Mouse (Mus musculus) layer of hippocampus, adult 2 months (tissue): ENCODE data around the gene Zfr2. TPM values are rescaled to one million over a fixed set of nuclear protein-coding genes. Genes with fewer than 3 reads are reported as not detected.

Experiments used
- DNase-seq, 2 experiments: peaks; one replicate each; pipeline ENCODE4 v3.0.0; 2022; ENCODE audit warnings: low spot score in 2 of 2
- H3K27ac ChIP-seq: fragments of 200-600 bp; 2 replicates; pipeline ENCODE4 v1.8.1; 2022
- H3K4me3 ChIP-seq: fragments of 200-600 bp; 2 replicates; pipeline ENCODE4 v1.8.1; 2022; ENCODE audit warnings: mild to moderate bottlenecking
- CTCF ChIP-seq: fragments of 200-600 bp; conservative IDR thresholded peaks from 2 replicates; pipeline ENCODE4 v1.8.1; 2022; ENCODE audit warnings: antibody characterized with exemption, mild to moderate bottlenecking, moderate library complexity
- long read RNA-seq, 2 experiments: library from polyadenylated mRNA; stranded (forward); transcript quantifications; one replicate each; pipeline ENCODE4 v2.0.0; 2021; ENCODE audit warnings: borderline mapping rate in 2 of 2
- total RNA-seq, 2 experiments: library from RNA; stranded (reverse); gene quantifications; 2 replicates each; pipeline ENCODE4 v1.2.3; 2021

Gene Zfr2
- 10 to 100 TPM; 66.2 to 70.2 TPM for total RNA-seq
- long read RNA-seq, experiment 1, transcript Zfr2-201 (18 exons, 3,349 nt): major isoform, 32 of 96 reads
- long read RNA-seq, experiment 1, partial matches to known transcripts: 26 of 96 reads
- long read RNA-seq, experiment 1, other reads (novel, unspliced or antisense): 37 of 96 reads
- long read RNA-seq, experiment 2, transcript Zfr2-201 (18 exons, 3,349 nt): major isoform, 59 of 151 reads
- long read RNA-seq, experiment 2, partial matches to known transcripts: 48 of 151 reads
- long read RNA-seq, experiment 2, other reads (novel, unspliced or antisense): 42 of 151 reads

DNA sequence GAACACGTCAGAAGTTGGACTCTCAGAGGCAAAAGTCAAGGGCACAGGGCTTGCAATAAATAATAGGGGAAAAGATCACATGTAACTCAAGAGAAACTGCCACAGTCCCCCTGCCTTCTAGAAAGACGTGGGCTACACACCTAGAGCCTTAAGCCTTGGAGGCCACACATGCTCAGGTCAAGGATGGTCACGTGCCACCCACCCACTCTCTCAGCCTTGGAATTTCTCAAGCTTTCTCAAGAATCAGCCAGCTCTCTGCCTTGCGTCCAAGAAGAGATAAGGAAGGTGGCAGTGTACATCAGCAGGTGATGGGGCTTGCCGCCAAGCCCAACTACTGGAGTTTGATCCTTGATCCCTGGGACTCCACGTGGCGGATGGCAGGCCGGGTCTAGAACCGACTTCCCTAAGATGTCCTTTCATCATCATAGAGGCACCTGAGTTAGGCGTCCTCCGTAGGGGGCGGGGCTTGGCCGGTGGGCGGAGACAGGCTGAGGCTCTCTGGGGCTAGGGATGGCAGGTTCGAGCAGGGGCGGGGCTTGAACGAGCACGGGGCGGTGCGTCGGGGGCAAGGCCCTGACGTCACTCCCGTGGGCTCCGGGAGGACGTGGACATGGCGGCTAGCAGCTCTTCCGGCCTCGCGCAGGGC lies at the start of gene Zfr2:
Zfr2 (plus strand) TSS at position 576 of the 646 bp plus-strand sequence.
- H3K4me3 ChIP-seq: peak within 1 kb of the TSS; percentile 68
- TF ChIP-seq CTCF: no peak
- H3K27ac ChIP-seq: peak within 1 kb of the TSS; percentile 91
- DNase-seq: peak; percentile 95

DNA sequence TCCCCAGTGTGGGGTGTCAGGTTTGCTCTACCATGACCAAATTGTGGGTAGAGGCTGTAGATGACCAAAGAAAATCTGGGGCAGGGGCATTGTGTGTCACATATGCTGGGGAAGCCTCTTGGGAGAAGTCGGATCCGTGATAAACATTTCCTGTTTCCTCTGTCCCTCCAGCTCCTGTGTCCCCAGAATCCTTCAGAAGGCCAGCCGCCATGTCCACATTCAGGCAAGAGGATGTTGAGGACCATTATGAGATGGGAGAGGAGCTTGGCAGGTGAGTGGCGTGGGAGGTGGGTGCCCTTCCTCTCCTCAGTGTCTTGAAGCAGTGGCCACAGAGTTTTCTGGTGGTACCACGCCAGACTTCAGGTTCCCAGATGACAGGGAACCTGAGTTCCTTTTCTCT lies 49.1 kb upstream of the Zfr2 start, which contains the start of gene 4930442H23Rik:
4930442H23Rik (minus strand) TSS at position 45 of the 400 bp plus-strand sequence.
- no peak for TF ChIP-seq CTCF
- Histone ChIP-seq H3K4me3 (peak within 1 kb of the TSS; percentile 80), H3K27ac (peak within 1 kb of the TSS; percentile 94)
- DNase-seq: no peak

DNA sequence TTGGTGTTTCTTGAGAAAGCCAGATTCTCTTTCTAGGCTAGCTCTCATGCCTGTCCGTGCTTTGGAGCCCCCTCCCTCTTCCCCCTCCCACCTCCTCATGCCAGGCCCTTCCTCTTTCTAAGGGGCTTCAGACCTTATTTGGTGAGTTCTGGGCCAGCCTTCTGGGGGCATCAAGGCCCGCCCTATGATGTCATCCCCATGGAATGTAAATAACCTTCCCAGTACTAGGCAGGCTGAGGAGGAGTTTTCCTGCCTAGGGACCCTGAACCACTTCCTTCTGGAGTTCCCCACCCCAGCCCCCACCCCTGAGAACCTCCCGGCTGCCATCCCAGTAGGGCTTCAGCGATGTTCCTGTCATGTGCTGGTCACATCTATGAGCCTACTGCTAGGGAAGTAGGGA lies 48.2 kb upstream of the Zfr2 start:
- no peak overlapping the region for H3K27ac ChIP-seq

DNA sequence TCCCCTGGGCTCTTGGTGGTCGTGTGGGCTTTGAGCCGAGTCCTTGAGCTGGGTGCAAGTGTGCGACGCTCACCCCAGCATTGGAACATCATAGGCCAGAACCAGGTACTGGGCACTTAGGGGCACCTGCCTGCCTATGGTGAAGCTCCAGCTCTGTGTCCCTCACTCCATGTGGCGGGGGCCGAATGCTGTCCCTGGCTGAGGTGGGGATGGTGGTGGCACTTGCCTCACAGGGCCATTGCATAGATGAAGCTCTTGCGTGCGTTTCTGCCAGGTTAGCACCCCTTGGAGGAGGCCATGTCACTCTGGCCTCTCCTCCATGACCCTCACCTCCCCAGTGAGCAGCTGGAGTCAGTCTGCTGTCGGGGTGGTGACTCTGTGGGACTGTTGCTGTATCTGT lies 45.8 kb upstream of the Zfr2 start:
- no peak for TF ChIP-seq CTCF
- Histone ChIP-seq H3K4me3 (no peak overlapping the region), H3K27ac (no peak overlapping the region)
- no peak for DNase-seq

More for the DNA sequence above, 48.2 kb upstream of the Zfr2 start:
- DNase-seq: no peak
- H3K4me3 ChIP-seq: no peak overlapping the region
- no peak for TF ChIP-seq CTCF

DNA sequence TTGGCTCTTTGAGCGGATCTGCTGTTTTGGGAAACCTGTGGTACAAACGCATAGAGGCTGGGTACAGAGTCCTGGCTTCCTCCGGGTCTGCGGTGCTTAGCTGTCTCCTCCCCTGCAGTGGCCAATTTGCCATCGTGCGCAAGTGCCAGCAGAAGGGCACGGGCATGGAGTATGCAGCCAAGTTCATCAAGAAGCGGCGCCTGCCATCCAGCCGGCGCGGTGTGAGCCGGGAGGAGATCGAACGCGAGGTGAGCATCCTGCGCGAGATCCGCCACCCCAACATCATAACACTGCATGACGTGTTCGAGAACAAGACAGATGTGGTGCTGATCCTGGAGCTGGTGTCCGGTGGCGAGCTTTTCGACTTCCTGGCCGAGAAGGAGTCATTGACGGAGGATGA lies 43.1 kb upstream of the Zfr2 start:
- no peak for TF ChIP-seq CTCF
- no peak for DNase-seq
- H3K27ac ChIP-seq: no peak overlapping the region
- H3K4me3 ChIP-seq: no peak overlapping the region

DNA sequence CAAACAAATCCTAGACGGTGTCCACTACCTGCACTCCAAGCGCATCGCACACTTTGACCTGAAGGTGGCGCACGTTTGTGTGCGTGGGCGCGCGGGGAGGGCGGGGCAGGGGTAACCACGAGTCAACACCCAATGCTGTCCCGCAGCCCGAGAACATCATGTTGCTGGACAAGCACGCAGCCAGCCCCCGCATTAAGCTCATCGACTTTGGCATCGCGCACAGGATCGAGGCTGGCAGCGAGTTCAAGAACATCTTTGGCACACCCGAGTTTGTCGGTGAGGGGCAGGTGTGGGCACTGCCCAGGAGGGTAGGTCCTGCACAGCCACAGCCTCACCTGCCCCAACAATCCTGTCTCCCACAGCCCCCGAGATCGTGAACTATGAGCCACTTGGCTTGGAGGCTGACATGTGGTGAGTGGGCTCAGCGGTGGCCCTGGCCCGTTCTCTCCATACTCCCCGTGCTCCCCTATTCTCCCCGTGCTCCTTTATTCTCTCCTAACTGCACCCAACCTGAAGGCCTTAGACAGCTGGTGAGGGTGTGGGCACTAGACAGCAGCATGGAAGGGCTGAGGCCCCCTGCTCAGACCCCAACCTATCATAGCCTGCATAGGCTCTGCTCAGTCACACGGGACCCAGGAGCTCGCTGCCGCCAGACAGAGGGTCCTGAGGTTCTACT lies 42.6 kb upstream of the Zfr2 start:
- no peak for DNase-seq
- H3K27ac ChIP-seq: peak overlapping the region; percentile 5; the same call in 1 of the 2 replicates

GRCm38 (mm10) chr10:81190912-81191321 lies 42.0 kb upstream of the Zfr2 start:
- Histone ChIP-seq H3K4me3 (no peak overlapping the region), H3K27ac (peak overlapping the region; percentile 98; the same call in 1 of the 2 replicates)
- DNase-seq: no peak
- TF ChIP-seq CTCF: peak; percentile 55

More for the DNA sequence above, 42.6 kb upstream of the Zfr2 start:
- H3K4me3 ChIP-seq: no peak overlapping the region
- TF ChIP-seq CTCF: peak; percentile 66

DNA sequence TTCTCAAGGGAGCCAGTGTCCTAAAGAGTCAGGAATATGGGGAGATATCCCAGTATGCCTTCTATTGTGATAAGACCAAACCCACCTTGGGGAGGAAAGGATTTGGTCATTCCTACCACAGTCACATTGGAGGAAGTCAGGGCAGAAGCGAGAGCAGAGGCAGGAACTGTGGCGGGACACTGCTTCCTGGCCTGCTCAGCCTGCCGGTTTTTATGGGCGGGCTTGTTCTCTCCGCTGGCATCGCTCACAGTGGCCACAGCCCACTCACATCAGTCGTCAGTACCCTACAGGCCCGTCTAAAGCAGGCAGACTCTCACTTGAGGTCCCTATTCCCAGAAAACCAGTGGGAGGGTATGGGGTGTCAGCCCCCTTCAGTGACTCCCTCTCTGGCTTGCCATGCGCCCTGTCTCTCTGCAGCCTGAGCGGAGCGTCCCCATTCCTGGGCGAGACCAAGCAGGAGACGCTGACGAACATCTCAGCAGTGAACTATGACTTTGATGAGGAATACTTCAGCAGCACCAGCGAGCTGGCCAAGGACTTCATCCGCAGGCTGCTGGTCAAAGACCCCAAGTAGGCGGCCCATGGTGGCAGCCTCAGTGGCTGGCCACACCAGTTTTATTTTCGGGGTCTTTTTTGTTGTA lies 41.5 kb upstream of the Zfr2 start:
- no peak for TF ChIP-seq CTCF
- no peak for DNase-seq
- peak overlapping the region; percentile 98 for H3K27ac ChIP-seq
- H3K4me3 ChIP-seq: no peak overlapping the region; the same call in 1 of the 2 replicates

- peak; percentile 84 to 85 for DNase-seq
- H3K4me3 ChIP-seq: peak overlapping the region; percentile 63
- H3K27ac ChIP-seq: peak overlapping the region; percentile 98
- no peak for TF ChIP-seq CTCF
Observed at GRCm38 (mm10) chr10:81192270-81192967, 40.5 kb upstream of the Zfr2 start.

DNA sequence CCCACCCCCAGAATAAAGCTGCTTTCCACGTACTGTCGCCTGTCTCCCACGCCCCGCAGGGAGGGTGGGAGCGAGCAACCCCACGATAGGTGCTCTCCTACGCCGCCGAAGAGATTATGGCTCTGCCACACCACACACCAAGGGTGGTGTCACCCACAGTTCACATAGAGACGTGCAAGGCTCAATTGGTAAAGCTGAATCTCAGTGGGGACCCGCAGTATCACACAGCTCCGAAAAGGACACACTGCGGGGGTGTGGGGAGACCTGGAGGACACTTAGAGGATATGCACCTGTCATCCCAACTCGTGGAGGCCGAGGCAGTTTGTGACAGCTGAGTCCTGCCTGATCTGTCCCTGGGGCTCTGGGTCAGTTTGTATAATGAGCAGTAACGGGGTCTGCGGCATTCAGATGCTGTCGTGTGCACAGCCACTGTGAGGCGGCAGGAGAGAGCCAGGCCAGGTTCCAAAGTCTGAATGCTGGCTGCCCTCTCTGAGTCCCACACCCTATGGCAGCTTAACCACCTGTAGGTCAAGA lies 39.9 kb upstream of the Zfr2 start:
- TF ChIP-seq CTCF: no peak
- H3K4me3 ChIP-seq: peak overlapping the region; percentile 63
- H3K27ac ChIP-seq: peak overlapping the region; percentile 98
- DNase-seq: no peak

DNA sequence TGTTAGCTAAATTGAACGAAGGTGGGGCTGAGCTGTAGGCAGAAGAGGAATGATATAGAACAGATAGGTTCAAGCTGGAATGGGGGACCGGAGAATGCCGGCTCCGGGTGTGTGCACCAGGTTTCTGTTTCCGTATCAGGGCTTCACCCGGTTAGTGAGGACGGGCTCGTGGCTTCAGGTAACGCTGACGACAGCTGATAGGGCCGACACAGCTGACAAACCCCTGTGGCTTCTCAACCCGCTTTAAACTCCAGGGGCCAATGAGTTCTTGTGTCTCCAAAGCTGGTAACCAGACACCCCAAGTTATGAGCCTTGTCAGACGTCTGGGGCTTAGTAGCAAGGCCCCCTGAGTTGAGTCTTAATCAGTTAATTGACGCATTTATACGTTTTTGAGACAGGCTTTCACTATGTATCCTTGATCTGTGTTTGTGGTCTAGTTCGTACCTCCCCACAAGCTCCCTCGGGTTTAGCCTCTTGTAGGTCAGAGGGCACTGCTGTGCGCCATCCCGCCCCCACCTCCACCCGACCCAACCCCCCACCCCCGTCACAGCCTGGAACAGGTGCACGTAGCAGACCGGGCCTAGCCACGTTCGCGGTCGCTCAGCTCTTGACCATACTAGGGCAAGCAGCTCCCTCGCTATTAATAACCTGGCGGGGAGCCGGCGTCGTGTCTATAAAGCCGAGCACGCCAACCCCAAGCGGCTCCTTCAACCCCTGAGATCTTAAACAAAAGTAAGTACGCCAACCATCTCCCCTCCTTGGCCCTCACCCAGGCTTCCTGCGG lies 38.8 kb upstream of the Zfr2 start:
- no peak for TF ChIP-seq CTCF
- H3K27ac ChIP-seq: peak overlapping the region; percentile 98; the same call in 1 of the 2 replicates
- H3K4me3 ChIP-seq: no peak overlapping the region
- no peak for DNase-seq

- Histone ChIP-seq H3K27ac (no peak overlapping the region), H3K4me3 (no peak overlapping the region)
- no peak for DNase-seq
- TF ChIP-seq CTCF: no peak
Observed at GRCm38 (mm10) chr10:81195300-81195699, 37.7 kb upstream of the Zfr2 start.
